Mouse (Mus musculus): Measurements from ENCODE around the gene Gpat2.

GRCm38 (mm10) chr2:127470183-127470582, 45.2 kb downstream of the Gpat2 start:
- no peak for TF ChIP-seq CTCF (IDR thresholded peaks at IDR 0.05; ENCODE audit: extremely low read depth, insufficient read depth, insufficient read length, insufficient replicate concordance)
- TF ChIP-seq POLR2A (IDR thresholded peaks at IDR 0.05; ENCODE audit: low read depth, low read length) = no peak

Measured in spleen, adult 2 months (tissue).